Mouse (Mus musculus) C2C12 (cell line): Measurements from ENCODE around the gene Ldlrad2.

Source experiments
- CTCF ChIP-seq: IDR thresholded peaks from one replicate; pipeline ENCODE4 v1.5.1; 2011; ENCODE audit not compliant: control insufficient read depth, insufficient read depth, insufficient read length
- MAX ChIP-seq: IDR thresholded peaks from one replicate; pipeline ENCODE4 v1.6.1; 2011; ENCODE audit warnings: mild to moderate bottlenecking, control low read depth
- MYOD1 ChIP-seq: IDR thresholded peaks from one replicate; pipeline ENCODE4 v1.6.1; 2011; ENCODE audit warnings: low read depth; ENCODE audit not compliant: control insufficient read depth, insufficient read length
- MYOG ChIP-seq: IDR thresholded peaks from one replicate; pipeline ENCODE4 v1.6.1; 2011; ENCODE audit not compliant: control insufficient read depth, insufficient read length; ENCODE audit errors: extremely low read depth
- USF1 ChIP-seq: IDR thresholded peaks from one replicate; pipeline ENCODE4 v1.6.1; 2011; ENCODE audit warnings: low read depth, mild to moderate bottlenecking, control low read depth, moderate library complexity

GRCm38 (mm10) chr4:137574469-137574868 lies at the start of gene Ldlrad2:
- TF ChIP-seq MYOG, result no peak
- no peak for TF ChIP-seq CTCF
- TF ChIP-seq USF1, result no peak
- no peak for TF ChIP-seq MAX
- TF ChIP-seq MYOD1, result no peak
